In the genomic region with DNA sequence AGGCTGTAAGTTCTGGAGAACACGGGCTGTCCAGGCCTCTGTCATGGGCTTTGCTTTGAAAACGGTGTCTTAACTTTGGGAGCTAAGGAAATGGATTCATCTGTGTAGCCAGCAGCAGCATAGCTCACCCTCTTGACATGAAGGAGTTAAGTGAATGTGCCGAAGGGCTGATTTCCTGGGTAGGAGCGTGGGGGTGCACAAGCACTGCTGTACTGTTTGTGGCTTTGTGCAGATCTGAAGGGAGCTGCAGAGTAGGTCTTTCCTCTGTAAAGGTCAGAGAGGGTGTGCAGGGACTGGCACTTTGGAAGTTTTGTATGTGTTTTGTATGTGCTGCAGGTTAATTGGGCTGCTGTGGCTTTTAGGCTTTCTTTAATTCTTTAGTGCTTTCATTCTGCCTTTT, we compare ENCODE assay signal across 18 mouse cellular contexts.
A peak's percentile ranks its signal among the peaks of the same experiment; 100 is the strongest.
DNase-seq lines count a peak whose midpoint lies in the region; ATAC-seq lines count a peak whose summit lies in the region.
"Had no signal": no experiment of that assay in that cellular context is flagged by ENCODE, and none has a peak within 500 bp of the region (broad histone marks: within the 10 kb centered on the region; RNA-seq: fewer than 3 reads in every experiment).

No protein-coding gene starts in this region.

- H3K36me3 ChIP-seq in embryonic facial prominence, embryonic 11.5 days (replicated peaks; ENCODE audit: control insufficient read depth, insufficient read depth, low read depth, low read length), result no peaks in the 10 kb centered on the region
- H3K36me3 ChIP-seq in heart, embryonic 11.5 days (ENCODE audit: control insufficient read depth, insufficient read depth, low read length), result no peaks in the 10 kb centered on the region
- H3K36me3 ChIP-seq: forebrain, embryonic 12.5 days; neural tube, embryonic 12.5 days had no signal

- H3K4me3 ChIP-seq in embryonic facial prominence, embryonic 11.5 days (ENCODE audit: low read depth, low read length), result no peak overlapping the region
- H3K4me3 ChIP-seq in heart, embryonic 11.5 days (ENCODE audit: low read depth, low read length), result no peak overlapping the region
- H3K4me3 ChIP-seq: forebrain, embryonic 12.5 days; neural tube, embryonic 12.5 days had no signal

- no peaks in the 10 kb centered on the region for H3K27me3 ChIP-seq in embryonic facial prominence, embryonic 11.5 days (ENCODE audit: control insufficient read depth, insufficient read depth, low read length)
- H3K27me3 ChIP-seq in heart, embryonic 11.5 days (ENCODE audit: control insufficient read depth, insufficient read depth, low read length), result no peaks in the 10 kb centered on the region
- H3K27me3 ChIP-seq: CH12.LX; forebrain, embryonic 12.5 days; neural tube, embryonic 12.5 days had no signal

- H3K4me2 ChIP-seq in embryonic facial prominence, embryonic 11.5 days (ENCODE audit: low read depth, low read length), result no peak overlapping the region
- H3K4me2 ChIP-seq in heart, embryonic 11.5 days, result no peak overlapping the region
- H3K4me2 ChIP-seq: forebrain, embryonic 12.5 days; hindbrain, embryonic 14.5 days; neural tube, embryonic 12.5 days had no signal

- ATAC-seq in CD4-positive, CD25-positive, alpha-beta regulatory T cell, adult 4 months, result peak; percentile 86
- no peak for ATAC-seq in embryonic facial prominence, embryonic 11.5 days (replicated peaks; ENCODE audit: insufficient number of reproducible peaks, low FRiP score, low TSS enrichment, low read depth)
- ATAC-seq in heart, embryonic 11.5 days (replicated peaks; ENCODE audit: insufficient number of reproducible peaks, low FRiP score, low TSS enrichment), result no peak
- ATAC-seq: intestine, embryonic 16.5 days had no signal

- no peak overlapping the region for H3K27ac ChIP-seq in embryonic facial prominence, embryonic 11.5 days (replicated peaks; ENCODE audit: low read depth, low read length)
- H3K27ac ChIP-seq in heart, embryonic 11.5 days (ENCODE audit: low read depth, low read length), result no peak overlapping the region
- H3K27ac ChIP-seq: forebrain, embryonic 12.5 days; hindbrain, embryonic 14.5 days; neural tube, embryonic 12.5 days had no signal

- H3K9ac ChIP-seq in embryonic facial prominence, embryonic 11.5 days (replicated peaks; ENCODE audit: low read length), result no peak overlapping the region
- H3K9ac ChIP-seq in heart, embryonic 11.5 days (ENCODE audit: low read depth, low read length), result no peak overlapping the region
- H3K9ac ChIP-seq: forebrain, embryonic 12.5 days; hindbrain, embryonic 14.5 days; neural tube, embryonic 12.5 days had no signal

- DNase-seq in embryo, embryonic 10 days (ENCODE audit: low spot score), result peak; percentile 13
- no peak for DNase-seq in embryo, embryonic 9.5 days (ENCODE audit: extremely low spot score)
- peak; percentile 23 for DNase-seq in embryonic facial prominence, embryonic 11.5 days (ENCODE audit: low spot score)
- DNase-seq in thymus, postnatal 0 days (ENCODE audit: low spot score), result peak; percentile 44
- DNase-seq in lung, postnatal 10 days, result no peak
- no peak for DNase-seq in heart, adult 9 months (ENCODE audit: low spot score in 2 of 2)
- DNase-seq: cerebellum, adult 9-10 months; gastrocnemius, postnatal 10 days; heart, adult 11 months; heart, postnatal 36 days; lung, postnatal 14 days had no signal

- H3K9me3 ChIP-seq in embryonic facial prominence, embryonic 11.5 days (replicated peaks; ENCODE audit: control insufficient read depth, low read length), result no peaks in the 10 kb centered on the region
- no peaks in the 10 kb centered on the region for H3K9me3 ChIP-seq in heart, embryonic 11.5 days (replicated peaks; ENCODE audit: control insufficient read depth, low read length)
- H3K9me3 ChIP-seq: forebrain, embryonic 12.5 days; neural tube, embryonic 12.5 days had no signal

- H3K4me1 ChIP-seq in embryonic facial prominence, embryonic 11.5 days (ENCODE audit: control insufficient read depth, insufficient read depth, low read length), result no peaks in the 10 kb centered on the region
- H3K4me1 ChIP-seq in heart, embryonic 11.5 days (ENCODE audit: control insufficient read depth, insufficient read depth, low read length), result no peaks in the 10 kb centered on the region
- H3K4me1 ChIP-seq: neural tube, embryonic 12.5 days had no signal

- 41% methylated on average over 4 of the region's 4 CpGs for WGBS in embryonic facial prominence, embryonic 11.5 days
- WGBS in heart, embryonic 11.5 days (ENCODE audit: insufficient replicate concordance), result 39% methylated on average over 4 of the region's 4 CpGs

Comparison
In these comparisons a context has a peak if more than half of its experiments do, and no peak if none do; other contexts are left out.
1. DNase-seq: peak in embryo, embryonic 10 days (single experiment), embryonic facial prominence, embryonic 11.5 days (single experiment) and thymus, postnatal 0 days (single experiment); none in embryo, embryonic 9.5 days (single experiment), lung, postnatal 10 days (single experiment) and heart, adult 9 months (0 of 2).